Mouse (Mus musculus): ENCODE data around the gene Cobll1.

- no peak for TF ChIP-seq POLR2A (IDR thresholded peaks at IDR 0.05; ENCODE audit: borderline replicate concordance, control insufficient read depth, low read depth, low read length)
- no peak for TF ChIP-seq CTCF (IDR thresholded peaks at IDR 0.05; ENCODE audit: control insufficient read depth, insufficient read depth, low read length)
These were observed 67.7 kb downstream of the Cobll1 start for GRCm38 (mm10) chr2:65171516-65171915.

Measured in bone marrow, adult 2 months (tissue).